Mouse (Mus musculus) embryonic facial prominence, embryonic 10.5 days (tissue): Measurements from ENCODE around the gene Frmd4a. TPM values are rescaled to one million over a fixed set of nuclear protein-coding genes. Genes with fewer than 3 reads are reported as not detected.

Source experiments
- DNase-seq: peaks from one replicate; pipeline ENCODE4 v3.0.0-alpha.2; 2017; ENCODE audit warnings: low spot score
- H3K27ac ChIP-seq: fragments of 300-500 bp; sonication (generic); replicated peaks from 2 replicates; pipeline ENCODE4 v1.5.1; 2016; ENCODE audit warnings: mild to moderate bottlenecking
- H3K27me3 ChIP-seq: fragments of 300-500 bp; sonication (generic); replicated peaks from 2 replicates; pipeline ENCODE4 v1.6.1; 2016; ENCODE audit warnings: low read depth, mild to moderate bottlenecking; ENCODE audit not compliant: poor library complexity, severe bottlenecking
- H3K36me3 ChIP-seq: fragments of 300-500 bp; sonication (generic); replicated peaks from 2 replicates; pipeline ENCODE4 v1.6.1; 2016; ENCODE audit warnings: mild to moderate bottlenecking, moderate library complexity
- H3K4me1 ChIP-seq: fragments of 300-500 bp; sonication (generic); 2 replicates; pipeline ENCODE4 v1.6.1; 2016
- H3K4me3 ChIP-seq: fragments of 300-500 bp; sonication (generic); 2 replicates; pipeline ENCODE4 v1.5.1; 2016; ENCODE audit warnings: mild to moderate bottlenecking, moderate library complexity
- H3K9me3 ChIP-seq: fragments of 300-500 bp; sonication (generic); 2 replicates; pipeline ENCODE4 v1.6.1; 2016; ENCODE audit warnings: mild to moderate bottlenecking
- WGBS: fragments of 180-500 bp; shearing (Covaris S2); methylation state at CpG from one replicate; pipeline ENCODE4 v1.1.7; 2016; 5-methylcytosine and 5-hydroxymethylcytosine counted together
- polyA plus RNA-seq: library from polyadenylated mRNA; unstranded; fragments of >200 nt; fragmentation: Nextera tagmentation; extraction: Ambion mirVana; gene quantifications from 2 replicates; pipeline ENCODE4 v1.2.1, GENCODE M21; 2016

Gene Frmd4a
- polyA plus RNA-seq, 1 experiment from 2014 or later, result 48.8 TPM

DNA sequence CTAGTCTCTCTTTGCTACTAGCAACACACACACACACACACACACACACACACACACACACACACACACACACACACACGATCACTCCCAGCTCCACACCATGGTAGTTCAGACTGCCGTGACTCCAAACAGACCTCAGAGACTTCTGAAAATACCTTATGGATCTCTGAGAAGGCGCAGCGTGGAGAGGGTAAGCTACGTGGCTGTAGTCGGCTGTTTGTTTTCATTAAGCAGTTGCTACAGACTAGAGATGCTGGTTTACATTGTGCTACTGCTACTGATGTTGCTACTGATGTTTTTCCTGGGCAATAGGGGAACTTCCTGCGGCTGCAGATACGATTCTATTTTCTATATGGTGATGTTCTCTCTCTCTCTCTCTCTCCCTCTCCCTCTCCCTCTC is 283.3 kb downstream of the Frmd4a start:
- 12% methylated on average over 8 of the region's 8 CpGs for WGBS
- peaks cover 76% of the 10 kb centered on the region for H3K4me1 ChIP-seq
- H3K27me3 ChIP-seq, result no peaks in the 10 kb centered on the region
- no peak for DNase-seq
- no peaks in the 10 kb centered on the region for H3K9me3 ChIP-seq
- peak overlapping the region; percentile 85 for H3K27ac ChIP-seq
- peak overlapping the region; percentile 61 for H3K4me3 ChIP-seq
- no peaks in the 10 kb centered on the region for H3K36me3 ChIP-seq

DNA sequence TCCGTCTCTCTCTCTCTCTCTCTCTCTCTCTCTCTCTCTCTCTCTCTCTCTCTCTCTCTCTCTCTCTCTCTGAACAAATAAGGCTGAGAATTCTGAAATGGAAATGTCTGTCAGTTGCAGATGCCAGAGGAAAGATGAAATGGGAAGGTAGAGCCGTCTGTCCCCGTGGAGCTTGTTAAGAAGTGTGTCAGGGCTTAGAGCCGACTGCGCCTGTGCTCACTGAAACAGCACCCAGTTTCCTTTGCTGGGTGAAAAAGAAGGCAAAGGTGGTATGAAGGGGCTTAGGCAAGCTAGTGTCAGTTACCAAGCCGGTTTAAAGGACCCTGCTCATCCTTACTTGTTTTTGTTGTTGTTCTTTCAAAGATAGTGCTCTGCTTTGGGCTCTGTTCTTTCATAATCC is 283.7 kb downstream of the Frmd4a start:
- DNase-seq, result peak; percentile 32
- Histone ChIP-seq H3K36me3 (no peaks in the 10 kb centered on the region), H3K9me3 (no peaks in the 10 kb centered on the region), H3K27ac (peak overlapping the region; percentile 85), H3K27me3 (no peaks in the 10 kb centered on the region), H3K4me3 (peak overlapping the region; percentile 61), H3K4me1 (peaks cover 71% of the 10 kb centered on the region)
- WGBS, result 20% methylated on average over 5 of the region's 6 CpGs

- Histone ChIP-seq H3K27ac (peak overlapping the region; percentile 85), H3K4me3 (peak overlapping the region; percentile 61), H3K36me3 (no peaks in the 10 kb centered on the region), H3K4me1 (peaks cover 70% of the 10 kb centered on the region), H3K9me3 (no peaks in the 10 kb centered on the region), H3K27me3 (no peaks in the 10 kb centered on the region)
- 35% methylated on average over 7 of the region's 7 CpGs for WGBS
- DNase-seq, result peak; percentile 37
Measured at GRCm38 (mm10) chr2:4301692-4302091, 284.2 kb downstream of the Frmd4a start.

DNA sequence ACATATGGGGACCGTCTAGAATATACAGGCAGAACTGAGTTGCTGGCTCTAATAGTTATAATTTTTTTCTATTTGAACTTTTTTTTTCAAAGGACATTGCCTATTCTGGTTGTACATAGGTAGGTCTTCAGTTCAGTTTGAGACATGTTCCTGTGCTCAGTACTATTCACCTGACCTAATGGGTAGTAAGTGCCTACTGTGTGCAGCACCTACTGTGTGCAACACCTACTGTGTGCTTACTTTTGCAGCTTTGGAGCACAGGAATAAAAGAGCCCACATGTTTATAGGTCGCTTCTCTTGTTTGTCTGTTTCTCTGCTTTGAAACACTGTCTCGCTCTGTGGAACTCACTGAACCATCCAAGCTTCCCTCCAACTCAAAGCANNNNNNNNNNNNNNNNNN is 284.6 kb downstream of the Frmd4a start:
- Histone ChIP-seq H3K9me3 (no peaks in the 10 kb centered on the region), H3K36me3 (no peaks in the 10 kb centered on the region), H3K4me1 (peaks cover 66% of the 10 kb centered on the region), H3K27ac (peak overlapping the region; percentile 85), H3K4me3 (peak overlapping the region; percentile 61), H3K27me3 (no peaks in the 10 kb centered on the region)
- no peak for DNase-seq
- 74% methylated on average over 3 of the region's 3 CpGs for WGBS

- Histone ChIP-seq H3K4me3 (no peak overlapping the region), H3K27ac (no peak overlapping the region), H3K27me3 (no peaks in the 10 kb centered on the region), H3K36me3 (peaks cover 28% of the 10 kb centered on the region), H3K9me3 (no peaks in the 10 kb centered on the region), H3K4me1 (peaks cover 19% of the 10 kb centered on the region)
- no peak for DNase-seq
- WGBS, result 91% methylated on average over 6 of the region's 6 CpGs
Measured at GRCm38 (mm10) chr2:4307076-4307475, 289.6 kb downstream of the Frmd4a start.

GRCm38 (mm10) chr2:4314545-4314944 is 297.0 kb downstream of the Frmd4a start:
- peaks cover 9% of the 10 kb centered on the region for H3K4me1 ChIP-seq
- H3K27ac ChIP-seq, result no peak overlapping the region
- H3K27me3 ChIP-seq, result no peaks in the 10 kb centered on the region
- H3K36me3 ChIP-seq, result peaks cover 34% of the 10 kb centered on the region
- H3K9me3 ChIP-seq, result no peaks in the 10 kb centered on the region
- 69% methylated on average over 5 of the region's 5 CpGs for WGBS
- DNase-seq, result no peak
- no peak overlapping the region for H3K4me3 ChIP-seq

DNA sequence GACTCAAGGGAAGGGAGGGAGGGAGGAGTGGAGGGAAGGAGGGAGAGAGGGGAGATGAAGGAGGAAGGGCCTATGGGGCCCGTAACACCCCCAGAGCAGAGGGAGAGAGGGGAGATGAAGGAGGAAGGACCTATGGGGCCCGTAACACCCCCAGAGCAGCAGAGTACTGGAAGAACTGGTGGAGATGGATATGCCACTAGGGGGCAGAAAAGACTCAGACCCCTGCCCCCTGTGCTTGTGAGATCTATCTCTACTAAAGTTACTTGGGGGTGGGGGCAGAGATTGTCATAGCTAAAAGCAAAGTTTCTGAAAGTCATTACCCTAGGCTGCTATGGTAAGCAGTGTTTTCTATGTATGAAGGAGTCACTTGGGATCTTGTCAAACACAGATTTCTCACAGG is 299.1 kb downstream of the Frmd4a start:
- no peak overlapping the region for H3K4me3 ChIP-seq
- peaks cover 9% of the 10 kb centered on the region for H3K4me1 ChIP-seq
- no peaks in the 10 kb centered on the region for H3K9me3 ChIP-seq
- peak overlapping the region; percentile 40; the same call in 1 of the 2 replicates for H3K27ac ChIP-seq
- WGBS, result 68% methylated on average over 2 of the region's 2 CpGs
- H3K36me3 ChIP-seq, result peaks cover 42% of the 10 kb centered on the region
- no peak for DNase-seq
- H3K27me3 ChIP-seq, result no peaks in the 10 kb centered on the region

DNA sequence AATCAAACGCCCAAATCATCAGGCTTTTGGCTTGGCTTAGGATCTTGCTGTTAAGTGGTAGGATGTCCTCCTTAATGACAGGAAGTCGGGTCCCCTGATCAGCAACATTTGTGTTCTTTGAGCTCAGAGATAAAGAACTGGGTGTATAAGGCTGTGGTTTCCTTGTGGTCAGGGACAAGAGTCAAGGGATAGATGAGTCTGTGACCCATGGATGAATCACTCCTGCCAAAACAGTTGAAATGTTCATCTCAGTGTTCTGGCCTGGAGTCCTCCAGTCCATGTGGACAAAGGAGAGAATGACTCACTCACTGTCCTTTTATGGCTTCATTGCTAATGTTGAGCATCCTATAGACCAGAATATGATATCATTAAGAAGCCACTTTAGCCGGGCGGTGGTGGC is 300.6 kb downstream of the Frmd4a start:
- no peak for DNase-seq
- peaks cover 9% of the 10 kb centered on the region for H3K4me1 ChIP-seq
- no peak overlapping the region for H3K4me3 ChIP-seq
- H3K27me3 ChIP-seq, result no peaks in the 10 kb centered on the region
- 80% methylated on average over 4 of the region's 4 CpGs for WGBS
- H3K27ac ChIP-seq, result no peak overlapping the region
- no peaks in the 10 kb centered on the region for H3K9me3 ChIP-seq
- peaks cover 36% of the 10 kb centered on the region for H3K36me3 ChIP-seq

- Histone ChIP-seq H3K27ac (no peak overlapping the region), H3K4me1 (no peaks in the 10 kb centered on the region), H3K27me3 (no peaks in the 10 kb centered on the region), H3K4me3 (no peak overlapping the region), H3K9me3 (no peaks in the 10 kb centered on the region), H3K36me3 (peaks cover 12% of the 10 kb centered on the region)
- WGBS, result 74% methylated on average over 9 of the region's 9 CpGs
- DNase-seq, result no peak
Measured at GRCm38 (mm10) chr2:4326241-4327010, 308.9 kb downstream of the Frmd4a start.

GRCm38 (mm10) chr2:4327011-4327340 is 309.5 kb downstream of the Frmd4a start:
- no peak overlapping the region for H3K27ac ChIP-seq
- WGBS, result 80% methylated on average over 4 of the region's 4 CpGs
- H3K27me3 ChIP-seq, result no peaks in the 10 kb centered on the region
- DNase-seq, result no peak
- H3K36me3 ChIP-seq, result peaks cover 12% of the 10 kb centered on the region
- H3K9me3 ChIP-seq, result no peaks in the 10 kb centered on the region
- no peaks in the 10 kb centered on the region for H3K4me1 ChIP-seq
- no peak overlapping the region for H3K4me3 ChIP-seq

DNA sequence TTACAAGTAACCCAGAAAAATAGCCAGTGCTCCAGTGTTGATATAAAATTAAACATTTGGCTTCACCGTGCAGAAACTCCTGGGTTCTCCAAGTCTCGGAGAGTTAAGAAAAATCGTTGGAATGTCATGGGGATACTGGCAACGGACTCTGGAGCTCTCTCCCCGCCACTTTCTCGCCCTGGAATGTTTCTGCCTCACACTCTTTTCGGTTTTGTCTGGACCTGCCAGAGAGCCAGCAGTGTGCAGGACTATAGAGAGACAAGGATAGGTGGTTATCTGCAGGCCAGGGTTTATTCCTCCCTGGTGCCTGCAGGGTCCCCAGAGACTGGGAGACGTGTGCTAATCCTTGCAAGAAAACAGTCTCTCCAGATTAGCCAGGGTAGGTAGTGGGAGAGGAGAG is 314.9 kb downstream of the Frmd4a start:
- H3K27ac ChIP-seq, result no peak overlapping the region
- 69% methylated on average over 8 of the region's 8 CpGs for WGBS
- no peak for DNase-seq
- peaks cover 32% of the 10 kb centered on the region for H3K4me1 ChIP-seq
- no peak overlapping the region for H3K4me3 ChIP-seq
- no peaks in the 10 kb centered on the region for H3K9me3 ChIP-seq
- H3K27me3 ChIP-seq, result no peaks in the 10 kb centered on the region
- peaks cover 25% of the 10 kb centered on the region for H3K36me3 ChIP-seq

GRCm38 (mm10) chr2:4334201-4334600 is 316.7 kb downstream of the Frmd4a start:
- H3K27ac ChIP-seq, result no peak overlapping the region
- 41% methylated on average over 4 of the region's 4 CpGs for WGBS

DNA sequence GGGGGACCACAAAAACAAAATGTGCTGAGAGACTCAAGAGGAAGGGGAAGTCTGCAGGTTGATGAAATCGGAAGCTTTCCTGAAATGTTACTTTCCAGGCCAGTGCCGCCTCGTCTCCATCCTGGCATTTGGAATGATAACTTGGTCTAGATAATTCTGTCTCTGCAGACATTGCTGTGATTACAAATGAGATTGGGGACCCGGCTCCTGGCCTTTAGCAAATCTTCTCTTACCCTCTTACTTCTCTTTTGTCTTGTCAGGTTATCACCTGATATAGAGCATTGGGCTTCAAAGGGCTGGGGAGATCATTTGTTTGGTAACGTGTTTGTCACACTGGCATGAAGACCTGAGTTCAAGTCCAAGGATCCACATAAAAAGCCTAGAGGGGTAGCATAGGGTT is 317.4 kb downstream of the Frmd4a start:
- Histone ChIP-seq H3K27me3 (no peaks in the 10 kb centered on the region), H3K36me3 (peaks cover 16% of the 10 kb centered on the region), H3K4me1 (peaks cover 52% of the 10 kb centered on the region), H3K9me3 (no peaks in the 10 kb centered on the region), H3K27ac (no peak overlapping the region), H3K4me3 (no peak overlapping the region)
- no peak for DNase-seq
- WGBS, result 89% methylated on average over 5 of the region's 5 CpGs

More at GRCm38 (mm10) chr2:4334201-4334600, 316.7 kb downstream of the Frmd4a start:
- DNase-seq, result peak; percentile 14
- Histone ChIP-seq H3K4me1 (peaks cover 45% of the 10 kb centered on the region), H3K9me3 (no peaks in the 10 kb centered on the region), H3K4me3 (no peak overlapping the region), H3K27me3 (no peaks in the 10 kb centered on the region), H3K36me3 (peaks cover 21% of the 10 kb centered on the region)
